Comparison of ENCODE assay signal across 21 mouse cellular contexts in the genomic region with DNA sequence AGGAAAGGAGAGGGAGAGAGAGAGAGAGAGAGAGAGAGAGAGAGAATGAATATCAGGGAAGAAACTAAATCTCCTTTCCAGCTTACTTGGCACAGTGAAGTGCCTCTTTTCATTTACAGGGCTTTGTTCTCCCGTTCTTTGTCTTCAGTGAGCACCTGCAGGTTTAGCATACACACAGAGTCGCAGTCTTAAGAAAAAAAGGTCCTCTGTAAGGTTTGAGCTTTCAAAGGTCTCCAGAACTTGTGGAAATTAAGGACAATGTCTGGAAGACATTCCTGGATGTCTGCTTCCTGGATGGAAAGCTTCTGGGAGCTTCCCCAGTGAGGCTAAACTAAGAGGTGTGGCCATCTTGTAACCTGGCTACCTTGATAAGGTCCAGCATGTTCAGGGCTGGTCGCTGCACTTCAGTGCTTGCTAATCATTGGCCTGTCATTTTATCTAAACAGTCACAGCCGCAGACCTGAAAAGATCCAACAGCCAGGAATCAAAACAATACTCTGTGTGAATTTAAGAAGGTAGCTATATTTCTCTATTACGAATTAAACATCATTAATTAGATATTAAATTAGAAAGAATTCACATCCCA.
DNase-seq lines count a peak whose midpoint lies in the region; ATAC-seq and TF ChIP-seq lines count a peak whose summit lies in the region.
"Had no signal": no experiment of that assay in that cellular context is flagged by ENCODE, and none has a peak within 500 bp of the region (broad histone marks: within the 10 kb centered on the region; RNA-seq: fewer than 3 reads in every experiment).

No protein-coding gene starts in this region.

- H3K9me3 ChIP-seq in intestine, embryonic 15.5 days: no peaks in the 10 kb centered on the region
- H3K9me3 ChIP-seq in intestine, embryonic 16.5 days (ENCODE audit: control insufficient read depth, low read length): no peaks in the 10 kb centered on the region
- no peaks in the 10 kb centered on the region for H3K9me3 ChIP-seq in MEL (replicated peaks; ENCODE audit: insufficient read depth, low read length)
- H3K9me3 ChIP-seq in liver, embryonic 12.5 days (replicated peaks): no peaks in the 10 kb centered on the region
- H3K9me3 ChIP-seq in liver, embryonic 16.5 days (replicated peaks; ENCODE audit: control insufficient read depth, low read length): no peaks in the 10 kb centered on the region
- no peaks in the 10 kb centered on the region for H3K9me3 ChIP-seq in embryonic facial prominence, embryonic 10.5 days
- no peaks in the 10 kb centered on the region for H3K9me3 ChIP-seq in midbrain, embryonic 15.5 days
- H3K9me3 ChIP-seq: embryonic facial prominence, embryonic 12.5 days; forebrain, embryonic 15.5 days; heart, embryonic 10.5 days; heart, embryonic 15.5 days; hindbrain, embryonic 13.5 days had no signal

- TF ChIP-seq CTCF in MEL (IDR thresholded peaks at IDR 0.05 in 2 of 3, conservative IDR thresholded peaks at IDR 0.05 in 1 of 3; ENCODE audit: control insufficient read depth in 1 of 3, insufficient read depth in 1 of 3, low read depth in 2 of 3, low read length in 3 of 3, poor library complexity in 1 of 3, severe bottlenecking in 1 of 3): no peak

- peak; percentile 59; the same call in 1 of the 2 replicates for ATAC-seq in intestine, embryonic 15.5 days
- ATAC-seq in intestine, embryonic 16.5 days: no peak
- ATAC-seq in liver, embryonic 12.5 days: peak; percentile 74
- ATAC-seq in liver, embryonic 16.5 days (ENCODE audit: low read depth): peak; percentile 77
- no peak for ATAC-seq in midbrain, embryonic 15.5 days (replicated peaks)
- ATAC-seq: forebrain, embryonic 15.5 days; hindbrain, postnatal 0 days had no signal

- no peak overlapping the region for H3K9ac ChIP-seq in intestine, embryonic 15.5 days
- H3K9ac ChIP-seq in intestine, embryonic 16.5 days (ENCODE audit: low read depth, low read length): no peak overlapping the region
- no peak overlapping the region for H3K9ac ChIP-seq in MEL (ENCODE audit: control insufficient read depth, low read depth, low read length, poor library complexity, severe bottlenecking)
- H3K9ac ChIP-seq in liver, embryonic 12.5 days: no peak overlapping the region
- H3K9ac ChIP-seq in liver, embryonic 16.5 days (ENCODE audit: low read depth, low read length): no peak overlapping the region
- no peak overlapping the region for H3K9ac ChIP-seq in midbrain, embryonic 15.5 days
- H3K9ac ChIP-seq: embryonic facial prominence, embryonic 12.5 days; forebrain, embryonic 15.5 days; heart, embryonic 15.5 days; hindbrain, embryonic 13.5 days had no signal

- no peak for TF ChIP-seq RAD21 in MEL (IDR thresholded peaks at IDR 0.05; ENCODE audit: low read depth, low read length)

- H3K79me2 ChIP-seq in MEL (ENCODE audit: control insufficient read depth, insufficient read depth, low read length, poor library complexity): no peaks in the 10 kb centered on the region

- H3K4me2 ChIP-seq in intestine, embryonic 15.5 days (replicated peaks): no peak overlapping the region
- H3K4me2 ChIP-seq in intestine, embryonic 16.5 days (ENCODE audit: low read depth, low read length): no peak overlapping the region
- no peak overlapping the region for H3K4me2 ChIP-seq in liver, embryonic 12.5 days
- no peak overlapping the region for H3K4me2 ChIP-seq in liver, embryonic 16.5 days (ENCODE audit: low read depth, low read length)
- H3K4me2 ChIP-seq in midbrain, embryonic 15.5 days: no peak overlapping the region
- H3K4me2 ChIP-seq: embryonic facial prominence, embryonic 12.5 days; forebrain, embryonic 15.5 days; heart, embryonic 15.5 days; hindbrain, embryonic 13.5 days had no signal

- H3K4me3 ChIP-seq in intestine, embryonic 15.5 days (replicated peaks): no peak overlapping the region
- no peak overlapping the region for H3K4me3 ChIP-seq in intestine, embryonic 16.5 days (ENCODE audit: low read length)
- H3K4me3 ChIP-seq in MEL (ENCODE audit: control insufficient read depth in 1 of 2, insufficient read depth in 1 of 2, low read depth in 2 of 2, low read length in 2 of 2): no peak overlapping the region
- H3K4me3 ChIP-seq in liver, embryonic 12.5 days: no peak overlapping the region
- no peak overlapping the region for H3K4me3 ChIP-seq in liver, embryonic 16.5 days (ENCODE audit: low read depth, low read length)
- no peak overlapping the region for H3K4me3 ChIP-seq in embryonic facial prominence, embryonic 10.5 days
- no peak overlapping the region for H3K4me3 ChIP-seq in midbrain, embryonic 15.5 days
- H3K4me3 ChIP-seq: embryonic facial prominence, embryonic 12.5 days; forebrain, embryonic 15.5 days; heart, embryonic 10.5 days; heart, embryonic 15.5 days; hindbrain, embryonic 13.5 days had no signal

- H3K36me3 ChIP-seq in intestine, embryonic 15.5 days: no peaks in the 10 kb centered on the region
- no peaks in the 10 kb centered on the region for H3K36me3 ChIP-seq in intestine, embryonic 16.5 days (ENCODE audit: control insufficient read depth, insufficient read depth, low read length)
- H3K36me3 ChIP-seq in MEL (ENCODE audit: control insufficient read depth in 1 of 2, insufficient read depth in 2 of 2, low read length in 2 of 2): no peaks in the 10 kb centered on the region
- no peaks in the 10 kb centered on the region for H3K36me3 ChIP-seq in liver, embryonic 12.5 days
- no peaks in the 10 kb centered on the region for H3K36me3 ChIP-seq in liver, embryonic 16.5 days (ENCODE audit: control insufficient read depth, insufficient read depth)
- no peaks in the 10 kb centered on the region for H3K36me3 ChIP-seq in embryonic facial prominence, embryonic 10.5 days (replicated peaks)
- no peaks in the 10 kb centered on the region for H3K36me3 ChIP-seq in midbrain, embryonic 15.5 days (replicated peaks)
- H3K36me3 ChIP-seq: embryonic facial prominence, embryonic 12.5 days; forebrain, embryonic 15.5 days; heart, embryonic 10.5 days; heart, embryonic 15.5 days; hindbrain, embryonic 13.5 days had no signal

- H3K27me3 ChIP-seq in intestine, embryonic 15.5 days (replicated peaks): no peaks in the 10 kb centered on the region; the same call in 1 of the 2 replicates
- no peaks in the 10 kb centered on the region for H3K27me3 ChIP-seq in intestine, embryonic 16.5 days (replicated peaks; ENCODE audit: control insufficient read depth, insufficient read depth, low read length)
- H3K27me3 ChIP-seq in MEL (ENCODE audit: control insufficient read depth in 1 of 2, insufficient read depth in 2 of 2, low read length in 2 of 2): no peaks in the 10 kb centered on the region; a peak in 1 of 4 replicates
- 0 out of 2 replicates have a peak, but pooled peaks cover 11% of the 10 kb centered on the region for H3K27me3 ChIP-seq in liver, embryonic 12.5 days (replicated peaks)
- no peaks in the 10 kb centered on the region for H3K27me3 ChIP-seq in liver, embryonic 16.5 days (ENCODE audit: control insufficient read depth, insufficient read depth, low read depth, low read length)
- peaks cover 36% of the 10 kb centered on the region for H3K27me3 ChIP-seq in embryonic facial prominence, embryonic 10.5 days (replicated peaks; ENCODE audit: low read depth, poor library complexity, severe bottlenecking)
- peaks cover 40% of the 10 kb centered on the region for H3K27me3 ChIP-seq in midbrain, embryonic 15.5 days (replicated peaks)
- H3K27me3 ChIP-seq: embryonic facial prominence, embryonic 12.5 days; heart, embryonic 15.5 days had no signal

- no peak for TF ChIP-seq EP300 in MEL (IDR thresholded peaks at IDR 0.05; ENCODE audit: low read depth in 1 of 2, low read length in 2 of 2)

- DNase-seq in MEL (ENCODE audit: low read depth, low spot score): no peak
- no peak for DNase-seq in embryonic facial prominence, embryonic 10.5 days (ENCODE audit: low spot score)
- DNase-seq in adrenal gland, adult 2 months: no peak
- DNase-seq: cerebellum, adult 11 months; cerebellum, adult 8-10 months; cerebellum, postnatal 14 days; embryo, embryonic 11 days; gastrocnemius, postnatal 36 days; heart, adult 18-20 months; heart, postnatal 14 days had no signal

- H3K4me1 ChIP-seq in intestine, embryonic 15.5 days (replicated peaks): no peaks in the 10 kb centered on the region
- H3K4me1 ChIP-seq in intestine, embryonic 16.5 days (ENCODE audit: control insufficient read depth, insufficient read depth, low read length): no peaks in the 10 kb centered on the region; the same call in 1 of the 2 replicates
- peaks cover 0 to 4% of the 10 kb centered on the region in 2 experiments; a peak in 2 of 4 replicates for H3K4me1 ChIP-seq in MEL (ENCODE audit: control insufficient read depth in 1 of 2, insufficient read depth in 2 of 2, low read length in 2 of 2)
- peaks cover 13% of the 10 kb centered on the region for H3K4me1 ChIP-seq in liver, embryonic 12.5 days
- peaks cover 3% of the 10 kb centered on the region for H3K4me1 ChIP-seq in liver, embryonic 16.5 days (ENCODE audit: control insufficient read depth, low read depth, low read length)
- 0 out of 2 replicates have a peak, but pooled peaks cover 15% of the 10 kb centered on the region for H3K4me1 ChIP-seq in embryonic facial prominence, embryonic 10.5 days
- no peaks in the 10 kb centered on the region for H3K4me1 ChIP-seq in midbrain, embryonic 15.5 days
- H3K4me1 ChIP-seq: forebrain, embryonic 15.5 days; heart, embryonic 15.5 days; hindbrain, embryonic 13.5 days had no signal

- WGBS in intestine, embryonic 15.5 days: 36% methylated on average over 5 of the region's 5 CpGs
- WGBS in intestine, embryonic 16.5 days: 31% methylated on average over 5 of the region's 5 CpGs
- 29% methylated on average over 5 of the region's 5 CpGs for WGBS in liver, embryonic 12.5 days (ENCODE audit: insufficient replicate concordance)
- WGBS in liver, embryonic 16.5 days (ENCODE audit: insufficient replicate concordance): 32% methylated on average over 5 of the region's 5 CpGs
- WGBS in embryonic facial prominence, embryonic 10.5 days: 49% methylated on average over 5 of the region's 5 CpGs
- WGBS in midbrain, embryonic 15.5 days: 42% methylated on average over 5 of the region's 5 CpGs

- no peak for TF ChIP-seq POLR2A in MEL (IDR thresholded peaks at IDR 0.05; ENCODE audit: control insufficient read depth in 1 of 2, insufficient read depth in 1 of 2, low read depth in 1 of 2, low read length in 2 of 2, poor library complexity in 1 of 2)

- H3K27ac ChIP-seq in intestine, embryonic 15.5 days: no peak overlapping the region
- no peak overlapping the region for H3K27ac ChIP-seq in intestine, embryonic 16.5 days (ENCODE audit: low read length)
- H3K27ac ChIP-seq in MEL (ENCODE audit: control insufficient read depth, low read depth, low read length): no peak overlapping the region
- H3K27ac ChIP-seq in liver, embryonic 12.5 days: no peak overlapping the region
- no peak overlapping the region for H3K27ac ChIP-seq in liver, embryonic 16.5 days (ENCODE audit: low read length)
- no peak overlapping the region for H3K27ac ChIP-seq in embryonic facial prominence, embryonic 10.5 days (replicated peaks)
- H3K27ac ChIP-seq in midbrain, embryonic 15.5 days: no peak overlapping the region
- H3K27ac ChIP-seq: embryonic facial prominence, embryonic 12.5 days; forebrain, embryonic 15.5 days; heart, embryonic 10.5 days; heart, embryonic 15.5 days; hindbrain, embryonic 13.5 days; hindbrain, postnatal 0 days had no signal

TF ChIP-seq in MEL, 35 proteins besides CTCF, POLR2A, EP300 and RAD21:
- TF ChIP-seq GATA1 (IDR thresholded peaks at IDR 0.05; ENCODE audit: low read depth, low read length) (0 out of 2 replicates have a peak, but pooled peaks have one; percentile 9), MAZ (IDR thresholded peaks at IDR 0.05; ENCODE audit: low read depth, low read length) (no peak)

Comparison
In these comparisons a context has a peak if more than half of its experiments do, and no peak if none do; other contexts are left out.
1. ATAC-seq: peak in intestine, embryonic 15.5 days (single experiment), liver, embryonic 12.5 days (single experiment) and liver, embryonic 16.5 days (single experiment); none in intestine, embryonic 16.5 days (single experiment) and midbrain, embryonic 15.5 days (single experiment).